Mouse (Mus musculus) liver, adult 2 months (tissue): ENCODE data around the gene Brinp3. TPM values are rescaled to one million over a fixed set of nuclear protein-coding genes. Genes with fewer than 3 reads are reported as not detected.
"Not testable (repeated sequence)": the region's sequence is repeated elsewhere in the genome, so short reads cannot be mapped to it uniquely, and the experiment has no call there.

Source experiments
- DNase-seq: peaks from one replicate; pipeline ENCODE4 v3.0.0-alpha.2; 2011; ENCODE audit warnings: low read depth, low spot score; ENCODE audit errors: extremely low read depth
- H3K27ac ChIP-seq: fragments of 200-500 bp; replicated peaks from 2 replicates; pipeline ENCODE4 v1.5.1; 2012; ENCODE audit warnings: low read depth, mild to moderate bottlenecking, control low read depth, inconsistent platforms, low read length; ENCODE audit not compliant: insufficient read depth
- H3K27me3 ChIP-seq: fragments of 200-500 bp; 2 replicates; pipeline ENCODE4 v1.6.1; 2012; ENCODE audit warnings: mild to moderate bottlenecking, moderate library complexity, low read length, inconsistent platforms; ENCODE audit not compliant: control insufficient read depth, insufficient read depth
- H3K36me3 ChIP-seq: fragments of 200-500 bp; 2 replicates; pipeline ENCODE4 v1.6.1; 2012; ENCODE audit warnings: low read length, inconsistent platforms; ENCODE audit not compliant: control insufficient read depth, insufficient read depth
- H3K4me1 ChIP-seq: fragments of 200-500 bp; 2 replicates; pipeline ENCODE4 v1.6.1; 2011; ENCODE audit warnings: low read length; ENCODE audit not compliant: control insufficient read depth, insufficient read depth
- H3K4me3 ChIP-seq: fragments of 200-500 bp; 2 replicates; pipeline ENCODE4 v1.5.1; 2011; ENCODE audit warnings: low read depth, mild to moderate bottlenecking, control low read depth, low read length, moderate library complexity; ENCODE audit not compliant: insufficient read depth
- H3K79me2 ChIP-seq: fragments of 200-500 bp; 2 replicates; pipeline ENCODE4 v1.6.1; 2012; ENCODE audit warnings: inconsistent platforms, mild to moderate bottlenecking, low read length, moderate library complexity; ENCODE audit not compliant: control insufficient read depth, insufficient read depth
- H3K9ac ChIP-seq: fragments of 200-500 bp; 2 replicates; pipeline ENCODE4 v1.6.1; 2012; ENCODE audit warnings: low read depth, mild to moderate bottlenecking, control low read depth, inconsistent platforms, low read length
- CTCF ChIP-seq: fragments of 200-500 bp; IDR thresholded peaks from 2 replicates; pipeline ENCODE4 v1.5.1; 2011; ENCODE audit warnings: low read depth, low read length, control low read depth
- POLR2A ChIP-seq: fragments of 200-500 bp; IDR thresholded peaks from 2 replicates; pipeline ENCODE4 v1.6.1; 2011; ENCODE audit warnings: low read length, control low read depth; ENCODE audit not compliant: insufficient read depth; ENCODE audit errors: extremely low read depth
- WGBS: fragments of 180-500 bp; shearing (Covaris S2); methylation state at CpG from one replicate; pipeline ENCODE4 v1.1.7; 2018; 5-methylcytosine and 5-hydroxymethylcytosine counted together
- polyA plus RNA-seq: library from polyadenylated mRNA; depleted of rRNA; stranded (reverse); fragments of >200 nt; gene quantifications from 2 replicates; pipeline ENCODE4 v1.2.3, GENCODE M21; 2012
- total RNA-seq: library from RNA; depleted of rRNA; stranded (reverse); fragments of >200 nt; gene quantifications from 2 replicates; pipeline ENCODE4 v1.2.3, GENCODE M21; 2014

The Brinp3 gene
- total and polyA plus RNA-seq, 2 experiments = not detected

DNA sequence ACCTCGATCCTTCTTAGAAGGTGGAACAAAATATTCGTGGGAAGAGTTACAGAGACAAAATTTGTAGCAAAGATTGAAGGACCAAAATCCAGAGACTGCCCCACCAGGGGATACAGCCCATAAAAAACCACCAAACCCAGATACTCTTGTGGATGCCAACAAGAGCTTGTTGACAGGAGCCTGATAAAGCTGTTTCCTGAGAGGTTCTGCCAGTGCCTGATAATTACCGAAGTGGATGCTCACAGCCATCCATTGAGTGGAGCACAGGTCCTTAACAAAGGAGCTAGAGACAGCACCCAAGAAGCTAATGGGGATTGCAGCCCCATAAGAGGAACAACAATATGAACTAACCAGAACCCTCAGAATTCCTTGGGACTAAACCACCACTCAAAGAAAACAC, 67.6 kb downstream of the Brinp3 start:
- no peak overlapping the region for H3K4me3 ChIP-seq
- H3K27me3 ChIP-seq = no peaks in the 10 kb centered on the region
- TF ChIP-seq POLR2A (no peak), CTCF (no peak)
- H3K27ac ChIP-seq = no peak overlapping the region
- H3K4me1 ChIP-seq = no peaks in the 10 kb centered on the region
- no peak overlapping the region for H3K9ac ChIP-seq
- no peaks in the 10 kb centered on the region for H3K36me3 ChIP-seq
- H3K79me2 ChIP-seq = no peaks in the 10 kb centered on the region
- 68% methylated on average over 3 of the region's 3 CpGs for WGBS
- DNase-seq = no peak

DNA sequence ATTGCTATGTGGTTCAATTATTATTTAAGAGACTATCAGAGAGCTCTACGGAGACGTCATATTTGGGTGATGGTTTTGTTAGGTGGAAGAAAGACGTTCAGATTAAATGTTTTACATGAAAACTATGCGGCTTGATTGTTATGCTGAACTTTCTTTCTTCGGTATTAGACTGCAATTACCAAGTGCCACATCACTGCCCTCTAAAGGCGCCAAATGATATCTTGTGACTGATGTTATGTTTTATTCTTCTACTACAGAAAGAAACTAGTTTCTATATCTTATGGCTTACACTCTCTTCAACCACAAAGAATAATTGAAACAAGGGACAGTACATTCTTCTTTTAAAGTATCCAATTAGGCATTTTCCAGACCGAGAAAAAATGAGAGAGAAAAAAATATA, 89.6 kb downstream of the Brinp3 start:
- WGBS = 65% methylated on average over 7 of the region's 7 CpGs
- Histone ChIP-seq H3K36me3 (no peaks in the 10 kb centered on the region), H3K9ac (no peak overlapping the region), H3K4me1 (no peaks in the 10 kb centered on the region), H3K4me3 (no peak overlapping the region), H3K27me3 (no peaks in the 10 kb centered on the region), H3K79me2 (no peaks in the 10 kb centered on the region), H3K27ac (no peak overlapping the region)
- DNase-seq = no peak
- no peak for TF ChIP-seq CTCF
- TF ChIP-seq POLR2A = no peak

GRCm38 (mm10) chr1:146632895-146633294, 138.3 kb downstream of the Brinp3 start:
- WGBS = 29% methylated on average over 2 of the region's 2 CpGs
- no peak overlapping the region for H3K9ac ChIP-seq
- H3K36me3 ChIP-seq = no peaks in the 10 kb centered on the region
- H3K27ac ChIP-seq = no peak overlapping the region
- H3K27me3 ChIP-seq = no peaks in the 10 kb centered on the region
- H3K79me2 ChIP-seq = no peaks in the 10 kb centered on the region
- no peaks in the 10 kb centered on the region for H3K4me1 ChIP-seq
- H3K4me3 ChIP-seq = no peak overlapping the region
- no peak for DNase-seq
- TF ChIP-seq POLR2A = no peak
- no peak for TF ChIP-seq CTCF

GRCm38 (mm10) chr1:146657214-146657613, 162.7 kb downstream of the Brinp3 start:
- no peak for DNase-seq
- no peaks in the 10 kb centered on the region for H3K36me3 ChIP-seq
- no peaks in the 10 kb centered on the region for H3K79me2 ChIP-seq

GRCm38 (mm10) chr1:146700724-146701123, 206.2 kb downstream of the Brinp3 start:
- no peaks in the 10 kb centered on the region for H3K4me1 ChIP-seq

More at GRCm38 (mm10) chr1:146657214-146657613, 162.7 kb downstream of the Brinp3 start:
- TF ChIP-seq CTCF = no peak
- Histone ChIP-seq H3K27me3 (no peaks in the 10 kb centered on the region), H3K4me3 (no peak overlapping the region), H3K27ac (no peak overlapping the region), H3K4me1 (no peaks in the 10 kb centered on the region), H3K9ac (no peak overlapping the region)
- WGBS = 85% methylated on average over 4 of the region's 4 CpGs

DNA sequence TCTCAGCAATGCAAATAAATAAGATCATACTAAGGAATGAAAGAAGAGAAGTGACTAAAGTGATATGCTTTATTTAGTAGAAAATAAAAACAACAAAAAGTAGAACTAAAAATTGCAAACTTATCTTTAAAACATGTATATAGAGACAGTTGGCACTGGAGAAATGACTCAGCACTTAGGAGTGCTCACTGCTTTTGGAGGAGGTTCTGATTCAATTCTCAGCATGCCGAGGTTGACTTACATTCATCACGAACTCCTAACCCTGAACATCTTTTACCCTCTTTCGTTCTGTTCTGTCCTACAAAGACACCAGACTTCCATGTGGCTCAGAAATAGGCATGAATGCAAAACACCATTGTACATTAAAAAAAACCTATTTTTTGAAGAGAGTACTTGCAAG, 225.0 kb downstream of the Brinp3 start:
- no peak for TF ChIP-seq POLR2A
- no peak for TF ChIP-seq CTCF
- H3K27ac ChIP-seq = no peak overlapping the region
- H3K4me1 ChIP-seq = no peaks in the 10 kb centered on the region
- H3K79me2 ChIP-seq = no peaks in the 10 kb centered on the region
- H3K9ac ChIP-seq = no peak overlapping the region
- WGBS = 79% methylated on average over 3 of the region's 3 CpGs
- no peak overlapping the region for H3K4me3 ChIP-seq
- no peaks in the 10 kb centered on the region for H3K27me3 ChIP-seq
- DNase-seq = no peak
- H3K36me3 ChIP-seq = no peaks in the 10 kb centered on the region

More at GRCm38 (mm10) chr1:146700724-146701123, 206.2 kb downstream of the Brinp3 start:
- Histone ChIP-seq H3K79me2 (no peaks in the 10 kb centered on the region), H3K27me3 (no peaks in the 10 kb centered on the region), H3K36me3 (no peaks in the 10 kb centered on the region), H3K4me3 (no peak overlapping the region), H3K27ac (no peak overlapping the region), H3K9ac (no peak overlapping the region)
- DNase-seq = no peak
- no peak for TF ChIP-seq CTCF
- TF ChIP-seq POLR2A = no peak
- WGBS = 76% methylated on average over 4 of the region's 4 CpGs

DNA sequence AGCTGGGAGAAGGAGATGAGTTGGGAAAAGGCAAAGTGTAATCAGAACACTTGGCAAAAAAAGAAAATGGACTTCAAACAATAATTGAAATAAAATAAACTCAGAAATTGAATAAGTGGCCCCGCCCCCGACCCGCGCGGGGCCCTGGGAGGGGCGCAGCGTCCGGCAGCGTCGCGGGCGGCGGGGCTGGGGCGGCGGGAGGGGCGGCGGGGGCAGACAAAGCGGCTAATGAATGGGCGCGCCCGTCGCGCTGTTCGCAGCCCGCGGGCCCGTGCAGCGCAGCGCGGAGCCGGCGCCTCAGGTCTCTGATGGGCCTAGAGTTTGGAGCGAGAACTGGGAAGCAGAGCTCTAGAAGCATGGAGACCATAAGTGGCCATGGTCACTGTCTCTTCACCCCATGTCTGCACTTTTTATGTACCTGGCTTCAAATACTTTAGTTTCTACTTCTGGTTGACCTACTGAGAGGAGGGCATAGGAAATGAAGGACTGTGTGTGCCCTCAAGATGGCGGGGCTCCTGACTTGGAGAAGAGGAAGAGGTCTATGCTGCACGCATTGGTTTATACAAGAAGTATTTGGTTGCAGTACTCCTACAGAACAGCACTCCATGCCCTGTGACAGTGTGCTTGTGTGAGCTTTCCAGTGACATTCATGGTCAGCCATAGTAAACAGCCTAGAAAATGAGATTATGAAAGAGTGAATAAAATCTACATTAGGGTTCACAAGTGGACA, 230.4 kb downstream of the Brinp3 start:
- not testable (repeated sequence) for H3K27ac ChIP-seq, H3K4me3 ChIP-seq, H3K4me1 ChIP-seq, DNase-seq, H3K27me3 ChIP-seq, H3K36me3 ChIP-seq, H3K79me2 ChIP-seq, H3K9ac ChIP-seq
- 6% methylated on average over 32 of the region's 35 CpGs for WGBS
